Mouse (Mus musculus) forebrain, embryonic 16.5 days (tissue): ENCODE results near the gene Fam83g. TPM values are rescaled to one million over a fixed set of nuclear protein-coding genes. Genes with fewer than 3 reads are reported as not detected.

Experiments
- ATAC-seq: fragments of 200-750 bp; cut with Nextera tagmentation; 2 replicates; pipeline ENCODE4 v1.8.0; 2017; ENCODE audit warnings: mild to moderate bottlenecking, moderate library complexity
- H3K27ac ChIP-seq: fragments of 300-500 bp; sonication (generic); 2 replicates; pipeline ENCODE4 v1.5.1; 2014; ENCODE audit warnings: low read length, control low read depth
- H3K27me3 ChIP-seq: fragments of 300-500 bp; sonication (generic); replicated peaks from 2 replicates; pipeline ENCODE4 v1.6.1; 2014; ENCODE audit warnings: low read length; ENCODE audit not compliant: control insufficient read depth, insufficient read depth
- H3K36me3 ChIP-seq: fragments of 300-500 bp; sonication (generic); 2 replicates; pipeline ENCODE4 v1.6.1; 2014; ENCODE audit not compliant: control insufficient read depth, insufficient read depth
- H3K4me1 ChIP-seq: fragments of 300-500 bp; sonication (generic); replicated peaks from 2 replicates; pipeline ENCODE4 v1.6.1; 2014; ENCODE audit warnings: low read length; ENCODE audit not compliant: control insufficient read depth, insufficient read depth
- H3K4me2 ChIP-seq: fragments of 300-500 bp; sonication (generic); 2 replicates; pipeline ENCODE4 v1.6.1; 2014; ENCODE audit warnings: mild to moderate bottlenecking, low read length, control low read depth
- H3K4me3 ChIP-seq: fragments of 300-500 bp; sonication (generic); replicated peaks from 2 replicates; pipeline ENCODE4 v1.5.1; 2014; ENCODE audit warnings: mild to moderate bottlenecking, low read length, control low read depth
- H3K9ac ChIP-seq: fragments of 300-500 bp; sonication (generic); replicated peaks from 2 replicates; pipeline ENCODE4 v1.6.1; 2014; ENCODE audit warnings: low read depth, low read length, control low read depth
- H3K9me3 ChIP-seq: fragments of 300-500 bp; sonication (generic); 2 replicates; pipeline ENCODE4 v1.6.1; 2016; ENCODE audit warnings: low read length; ENCODE audit not compliant: control insufficient read depth
- WGBS: fragments of 180-500 bp; shearing (Covaris S2); extraction: QIAGEN DNeasy Blood & Tissue Kit; methylation state at CpG from one replicate; pipeline ENCODE4 v1.1.7; 2014; 5-methylcytosine and 5-hydroxymethylcytosine counted together
- polyA plus RNA-seq: library from polyadenylated mRNA; unstranded; fragments of >200 nt; fragmentation: Nextera tagmentation; extraction: Ambion mirVana; gene quantifications from 2 replicates; pipeline ENCODE4 v1.2.1, GENCODE M21; 2015

The Fam83g gene
- polyA plus RNA-seq, 1 experiment from 2014 or later, result 0.46 TPM

GRCm38 (mm10) chr11:61679091-61679866, 4.6 kb upstream of the Fam83g start:
- no peak overlapping the region for H3K9ac ChIP-seq
- ATAC-seq, result no peak
- no peak overlapping the region for H3K27ac ChIP-seq
- H3K9me3 ChIP-seq, result no peaks in the 10 kb centered on the region
- peaks cover 11% of the 10 kb centered on the region for H3K4me1 ChIP-seq
- no peak overlapping the region for H3K4me2 ChIP-seq
- peaks cover 15% of the 10 kb centered on the region for H3K27me3 ChIP-seq
- H3K4me3 ChIP-seq, result no peak overlapping the region
- 72% methylated on average over 4 of the region's 4 CpGs for WGBS
- no peaks in the 10 kb centered on the region for H3K36me3 ChIP-seq

GRCm38 (mm10) chr11:61685119-61685725, 1.3 kb downstream of the Fam83g start:
- Histone ChIP-seq H3K9ac (no peak overlapping the region), H3K4me3 (no peak overlapping the region), H3K9me3 (no peaks in the 10 kb centered on the region), H3K4me1 (peaks cover 10% of the 10 kb centered on the region), H3K4me2 (no peak overlapping the region), H3K36me3 (no peaks in the 10 kb centered on the region), H3K27ac (no peak overlapping the region), H3K27me3 (peaks cover 24% of the 10 kb centered on the region)
- 73% methylated on average over 8 of the region's 8 CpGs for WGBS
- no peak for ATAC-seq

DNA sequence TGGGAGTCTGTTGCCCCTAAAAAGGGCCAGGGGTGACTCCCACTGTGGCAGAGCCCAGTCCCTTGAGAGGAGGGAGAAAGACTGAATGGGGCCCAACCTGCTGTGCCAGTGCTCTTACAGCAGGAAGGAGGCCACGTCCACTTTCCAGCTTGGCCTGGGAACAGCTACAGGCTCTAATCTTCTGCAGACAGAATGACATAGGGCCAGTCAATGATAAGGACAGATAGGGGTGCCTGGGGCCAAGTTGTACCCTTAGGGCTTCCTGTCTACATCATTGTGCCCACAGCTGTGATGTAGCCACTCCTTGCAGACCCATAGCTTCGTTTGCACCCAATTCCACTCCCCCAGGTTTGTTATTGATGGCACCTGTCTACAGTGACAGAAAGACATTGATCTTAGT, 2.2 kb downstream of the Fam83g start:
- no peak for ATAC-seq

DNA sequence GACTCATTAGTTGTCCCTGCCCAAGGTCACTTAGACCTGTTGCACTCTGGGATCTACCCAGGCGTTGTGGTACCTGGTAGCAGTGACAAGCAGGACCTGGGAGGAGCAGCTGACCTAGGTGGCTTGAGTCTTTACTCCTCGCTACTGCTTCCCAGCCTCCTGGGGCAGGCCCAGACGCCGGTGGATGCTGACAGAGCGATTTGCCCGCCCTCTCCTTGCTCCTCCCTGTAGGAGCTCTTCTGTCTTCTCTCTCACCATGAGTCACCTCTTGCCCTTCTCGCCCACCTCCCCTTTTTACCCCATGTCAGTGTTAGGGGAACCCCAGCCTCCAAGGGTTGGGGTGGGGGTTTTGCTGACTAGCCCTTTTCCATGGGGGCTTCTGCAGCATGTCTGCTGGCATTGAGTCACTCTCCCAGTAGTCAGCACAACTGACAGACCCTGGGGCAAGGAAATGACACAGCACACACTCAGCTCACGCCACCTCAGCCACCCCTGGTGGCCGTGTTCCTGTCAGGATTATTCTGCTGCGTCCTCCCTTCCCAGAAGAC, 3.1 kb downstream of the Fam83g start:
- Histone ChIP-seq H3K27me3 (peaks cover 24% of the 10 kb centered on the region), H3K4me2 (no peak overlapping the region), H3K27ac (no peak overlapping the region), H3K36me3 (no peaks in the 10 kb centered on the region), H3K9me3 (no peaks in the 10 kb centered on the region), H3K4me3 (no peak overlapping the region), H3K9ac (no peak overlapping the region), H3K4me1 (peaks cover 10% of the 10 kb centered on the region)
- ATAC-seq, result no peak
- 64% methylated on average over 10 of the region's 10 CpGs for WGBS

More for the DNA sequence above, 2.2 kb downstream of the Fam83g start:
- Histone ChIP-seq H3K27ac (no peak overlapping the region), H3K9me3 (no peaks in the 10 kb centered on the region), H3K4me1 (peaks cover 10% of the 10 kb centered on the region), H3K27me3 (peaks cover 24% of the 10 kb centered on the region), H3K4me3 (no peak overlapping the region), H3K36me3 (no peaks in the 10 kb centered on the region), H3K4me2 (no peak overlapping the region), H3K9ac (no peak overlapping the region)
- WGBS, result 68% methylated on average over 2 of the region's 2 CpGs

- H3K4me1 ChIP-seq, result peaks cover 10% of the 10 kb centered on the region
- H3K27me3 ChIP-seq, result peaks cover 24% of the 10 kb centered on the region
- no peak overlapping the region for H3K4me2 ChIP-seq
- 64% methylated on average over 2 of the region's 2 CpGs for WGBS
- H3K9me3 ChIP-seq, result no peaks in the 10 kb centered on the region
- no peak overlapping the region for H3K27ac ChIP-seq
- no peak overlapping the region for H3K9ac ChIP-seq
- H3K4me3 ChIP-seq, result no peak overlapping the region
- H3K36me3 ChIP-seq, result no peaks in the 10 kb centered on the region
- ATAC-seq, result no peak
These were observed 3.7 kb downstream of the Fam83g start for GRCm38 (mm10) chr11:61687595-61687994.

GRCm38 (mm10) chr11:61692996-61693395, 9.1 kb downstream of the Fam83g start:
- no peaks in the 10 kb centered on the region for H3K4me1 ChIP-seq
- no peak overlapping the region for H3K4me3 ChIP-seq
- 88% methylated on average over 5 of the region's 5 CpGs for WGBS
- no peak overlapping the region for H3K27ac ChIP-seq
- no peaks in the 10 kb centered on the region for H3K27me3 ChIP-seq
- H3K4me2 ChIP-seq, result no peak overlapping the region
- ATAC-seq, result no peak
- H3K9me3 ChIP-seq, result no peaks in the 10 kb centered on the region
- H3K36me3 ChIP-seq, result no peaks in the 10 kb centered on the region
- no peak overlapping the region for H3K9ac ChIP-seq

DNA sequence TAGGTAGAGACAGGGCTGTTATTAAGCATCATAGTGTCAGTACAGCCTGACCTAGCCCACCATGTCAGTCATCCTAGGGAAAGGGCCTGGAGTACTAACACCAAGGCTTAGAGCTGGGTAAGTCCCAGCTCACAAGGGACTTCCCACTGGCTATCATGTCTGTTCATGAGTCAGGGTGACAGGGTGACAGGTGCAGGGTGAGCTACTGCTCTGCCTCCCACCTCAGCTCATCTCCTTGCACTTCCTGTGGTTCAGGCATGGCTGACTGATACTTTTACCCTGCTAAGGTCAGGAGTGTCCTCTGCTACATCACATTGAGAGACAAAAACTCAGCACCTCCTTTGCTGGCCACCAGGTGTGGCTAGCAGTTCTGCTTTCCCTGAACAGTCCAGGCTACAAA, 15.0 kb downstream of the Fam83g start:
- no peak overlapping the region for H3K4me3 ChIP-seq
- no peak overlapping the region for H3K9ac ChIP-seq
- no peaks in the 10 kb centered on the region for H3K9me3 ChIP-seq
- no peak for ATAC-seq
- H3K36me3 ChIP-seq, result no peaks in the 10 kb centered on the region
- H3K4me2 ChIP-seq, result no peak overlapping the region
- H3K4me1 ChIP-seq, result peaks cover 4% of the 10 kb centered on the region
- H3K27me3 ChIP-seq, result no peaks in the 10 kb centered on the region
- no peak overlapping the region for H3K27ac ChIP-seq

GRCm38 (mm10) chr11:61699460-61699859, 15.6 kb downstream of the Fam83g start:
- Histone ChIP-seq H3K27me3 (no peaks in the 10 kb centered on the region), H3K4me3 (no peak overlapping the region), H3K4me1 (peaks cover 4% of the 10 kb centered on the region), H3K36me3 (no peaks in the 10 kb centered on the region), H3K4me2 (no peak overlapping the region), H3K27ac (no peak overlapping the region), H3K9ac (no peak overlapping the region), H3K9me3 (no peaks in the 10 kb centered on the region)
- 82% methylated on average over 5 of the region's 5 CpGs for WGBS
- no peak for ATAC-seq

DNA sequence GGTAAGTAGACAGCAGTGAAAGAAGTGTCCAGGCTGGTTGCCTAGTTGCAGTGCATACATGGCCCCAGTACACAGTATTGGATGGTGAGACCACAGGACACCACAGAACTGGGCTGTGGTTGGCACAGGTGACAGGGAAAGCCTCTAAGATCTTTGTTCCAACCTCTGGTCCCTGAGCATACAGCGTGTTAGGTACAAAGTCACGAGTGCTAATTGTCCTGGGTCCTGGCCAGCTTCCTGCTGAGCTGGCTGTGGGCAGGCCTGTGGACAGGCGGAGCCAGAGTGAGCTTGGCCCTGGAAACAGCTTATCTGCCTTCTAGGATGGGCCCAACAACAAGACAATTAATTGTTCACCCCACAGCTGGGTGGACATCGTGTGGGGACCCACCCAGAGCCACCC, 16.0 kb downstream of the Fam83g start:
- no peaks in the 10 kb centered on the region for H3K27me3 ChIP-seq
- H3K4me3 ChIP-seq, result no peak overlapping the region
- no peak overlapping the region for H3K4me2 ChIP-seq
- no peaks in the 10 kb centered on the region for H3K9me3 ChIP-seq
- WGBS, result 41% methylated on average over 4 of the region's 4 CpGs
- ATAC-seq, result no peak
- H3K4me1 ChIP-seq, result peaks cover 4% of the 10 kb centered on the region
- H3K36me3 ChIP-seq, result no peaks in the 10 kb centered on the region
- no peak overlapping the region for H3K9ac ChIP-seq
- H3K27ac ChIP-seq, result no peak overlapping the region
